Mouse (Mus musculus): ENCODE data around the gene Galnt9.

The Galnt9 gene

DNA sequence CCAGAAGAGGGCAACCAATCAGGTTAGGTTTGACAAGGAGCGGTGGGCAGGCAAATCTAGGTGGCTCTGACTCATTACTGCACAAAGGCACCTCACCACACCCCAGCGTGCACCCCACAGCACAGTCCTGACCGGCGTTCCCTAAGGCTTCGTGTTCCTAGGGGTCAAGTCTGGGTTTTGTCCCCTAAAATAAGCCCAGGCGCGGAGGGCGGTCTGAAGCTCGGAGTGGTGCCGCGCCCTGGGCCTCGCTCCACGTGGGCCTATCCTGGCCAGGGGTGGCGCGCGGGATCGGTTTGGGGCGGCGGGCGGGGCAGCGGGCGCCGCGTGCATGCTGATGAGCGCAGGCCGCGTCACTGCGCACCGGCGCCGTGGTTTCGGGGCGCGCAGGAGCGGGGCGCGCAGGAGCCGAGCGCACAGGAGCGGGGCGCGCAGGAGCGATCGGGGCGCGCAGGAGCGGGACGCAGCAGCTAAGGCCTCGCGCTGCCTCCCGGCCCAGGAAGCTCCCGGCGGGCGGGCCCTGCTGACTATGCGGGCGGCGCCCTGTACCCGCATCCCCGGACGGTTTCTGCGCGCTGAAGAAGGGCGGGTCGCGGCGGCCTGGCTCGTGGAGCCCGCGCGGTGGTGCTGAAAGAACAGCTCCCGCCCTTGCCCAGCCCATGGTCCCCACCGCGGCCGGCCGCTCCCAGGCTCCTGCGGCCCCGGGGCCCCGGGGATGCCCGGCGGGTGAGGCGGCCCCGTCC lies at the start of gene Galnt9:
Gene Galnt9 (plus strand): TSS at position 405 of the 740 bp plus-strand sequence.
- DNase-seq: peak; percentile 75 to 77

DNA sequence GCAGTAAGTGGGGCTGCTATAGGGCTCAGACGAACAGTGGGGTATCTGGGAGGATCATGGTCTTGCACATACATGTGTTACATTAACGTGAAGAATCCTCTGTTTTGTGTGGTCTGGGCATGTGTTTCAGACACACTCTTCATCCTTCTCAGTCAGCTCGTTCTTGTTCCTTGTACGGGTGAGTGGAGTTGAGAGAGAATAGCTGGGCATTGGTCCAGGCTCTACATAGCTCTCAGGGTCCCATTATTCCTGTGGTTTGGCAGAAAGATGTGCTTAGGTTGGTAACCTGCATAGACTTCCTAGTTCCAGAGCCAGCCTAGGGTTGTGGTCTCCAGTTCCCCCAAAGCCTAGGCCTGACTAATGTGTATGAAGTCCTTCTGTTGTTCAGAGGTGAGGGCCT lies 49.8 kb upstream of the Galnt9 start:
- DNase-seq: no peak

DNA sequence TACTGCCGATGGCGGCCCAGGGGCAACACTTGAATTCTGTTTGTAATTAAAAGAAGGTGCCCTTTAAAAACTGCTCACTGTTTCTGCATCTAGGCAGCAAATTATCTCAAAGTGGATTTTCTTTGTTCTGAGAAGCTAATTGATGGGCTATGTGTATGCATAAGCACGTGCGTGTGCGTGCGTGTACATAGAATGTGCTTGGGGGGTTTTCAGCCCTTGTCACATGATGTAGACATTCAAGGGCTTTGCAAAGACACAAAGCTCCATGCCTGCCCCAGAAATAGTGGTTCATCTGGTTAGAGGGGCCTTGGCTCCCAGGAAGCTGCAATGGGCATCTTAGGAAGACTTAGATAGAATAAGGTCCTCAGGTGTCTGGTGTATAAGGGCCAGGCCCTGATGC lies 49.1 kb upstream of the Galnt9 start:
- no peak for DNase-seq

DNA sequence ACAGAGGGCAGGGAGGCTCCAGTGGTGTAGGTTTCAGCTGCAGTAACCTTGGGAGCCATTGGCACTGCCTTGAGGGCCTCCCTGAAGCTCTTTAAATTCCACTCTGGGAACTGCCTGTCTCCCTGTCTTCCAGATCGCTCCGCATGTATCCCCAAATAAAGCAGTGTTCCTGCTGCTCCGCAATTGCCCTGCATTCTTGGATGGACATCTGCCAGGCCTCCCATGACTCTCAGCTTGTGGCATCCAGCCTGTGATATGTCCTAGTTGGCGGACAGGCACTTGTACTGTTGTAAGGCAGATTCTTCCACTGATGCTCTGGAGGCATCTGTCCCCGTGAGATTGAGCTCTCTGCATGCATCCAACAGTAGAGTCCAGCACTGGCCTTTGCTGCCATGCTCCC lies 46.6 kb upstream of the Galnt9 start:
- peak; percentile 50 to 57 for DNase-seq

DNA sequence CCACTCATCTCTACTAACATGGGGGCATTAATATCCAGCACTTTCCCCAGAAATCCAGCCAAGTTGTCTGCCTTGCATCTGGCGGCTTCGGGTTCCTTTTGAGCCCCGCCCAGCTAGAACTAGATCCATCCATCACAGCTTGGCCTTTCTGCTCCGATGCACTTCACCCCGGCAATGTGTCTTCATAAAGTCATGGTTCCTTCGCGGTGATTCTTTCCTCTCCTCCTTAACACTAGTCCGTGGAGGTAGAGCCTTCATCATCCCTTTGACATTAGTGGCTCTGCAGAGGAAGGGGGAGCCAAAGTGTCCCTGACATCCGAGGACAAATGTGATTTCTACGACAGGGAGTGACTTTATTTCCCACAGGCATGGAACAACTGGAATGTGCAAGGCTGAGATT lies 46.1 kb upstream of the Galnt9 start:
- DNase-seq: no peak

DNA sequence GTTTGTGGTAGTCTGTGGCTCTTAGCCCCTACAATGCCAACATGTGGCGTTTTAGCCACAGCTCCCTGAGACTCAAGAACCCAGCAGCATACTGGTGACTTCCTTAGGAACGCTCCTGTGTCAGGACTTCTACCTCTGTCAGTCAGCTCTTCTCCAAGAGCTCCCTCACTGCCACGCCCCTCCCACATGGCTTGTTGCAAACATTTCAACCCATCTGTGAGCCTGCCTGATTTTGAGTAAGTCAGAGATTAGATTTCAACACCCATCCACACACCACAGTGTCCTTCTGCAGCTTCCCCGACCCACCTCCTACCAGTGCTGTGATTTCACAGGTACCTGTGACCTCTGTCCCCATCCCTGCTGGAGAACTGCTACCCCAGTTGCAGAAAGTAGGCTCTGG lies 43.9 kb upstream of the Galnt9 start:
- no peak for DNase-seq

DNA sequence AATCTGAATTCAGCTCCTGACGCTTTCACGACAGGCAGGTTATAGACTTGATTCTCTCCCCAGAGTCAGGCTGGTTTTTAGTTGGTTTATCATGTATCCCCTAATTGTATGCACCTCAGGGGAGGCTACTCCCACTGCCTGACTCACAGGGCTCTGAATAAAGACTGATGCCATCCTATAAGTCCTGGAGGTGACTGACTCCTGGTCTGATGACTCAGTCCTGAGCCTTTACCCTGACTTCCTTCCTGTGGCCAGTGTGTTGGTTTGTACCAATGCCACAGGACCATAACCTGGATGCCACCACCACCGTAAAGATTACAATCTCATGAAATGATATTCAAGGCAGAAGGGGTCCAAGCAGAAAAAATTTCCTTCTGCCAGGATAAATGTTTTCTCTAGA lies 40.8 kb upstream of the Galnt9 start:
- no peak for DNase-seq

DNA sequence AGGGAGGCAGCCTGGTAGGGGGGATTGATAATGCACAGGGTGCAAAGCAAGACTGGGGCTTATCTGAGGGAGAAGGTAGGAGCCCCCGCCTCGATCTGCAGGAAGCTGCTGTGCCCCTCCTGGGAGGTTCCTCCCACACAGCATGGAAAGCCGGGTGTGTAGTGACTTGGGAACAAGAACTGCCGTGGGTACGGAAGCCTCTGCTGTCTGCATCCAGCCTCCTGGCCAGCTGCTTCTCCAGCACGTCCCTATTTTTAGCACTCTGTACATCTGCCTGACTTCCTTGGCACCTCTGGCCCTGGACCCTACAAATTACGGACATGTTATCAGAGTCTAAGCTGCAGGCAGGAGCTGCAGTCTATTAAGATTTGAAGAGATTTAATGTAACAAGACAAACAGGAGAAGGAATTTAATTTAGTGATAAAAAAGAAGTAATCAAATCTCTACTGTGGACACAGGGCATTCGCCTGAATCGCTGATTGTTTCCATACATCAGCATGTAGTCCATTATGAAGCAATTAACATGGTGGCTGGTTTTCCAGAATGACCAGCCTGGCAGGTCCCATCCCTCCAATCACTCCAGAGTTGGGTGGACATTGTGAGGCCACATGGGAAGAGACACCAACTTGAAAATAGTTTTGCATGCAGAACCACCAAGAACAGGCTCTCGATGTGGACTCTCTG lies 38.4 kb upstream of the Galnt9 start:
- no peak for DNase-seq

DNA sequence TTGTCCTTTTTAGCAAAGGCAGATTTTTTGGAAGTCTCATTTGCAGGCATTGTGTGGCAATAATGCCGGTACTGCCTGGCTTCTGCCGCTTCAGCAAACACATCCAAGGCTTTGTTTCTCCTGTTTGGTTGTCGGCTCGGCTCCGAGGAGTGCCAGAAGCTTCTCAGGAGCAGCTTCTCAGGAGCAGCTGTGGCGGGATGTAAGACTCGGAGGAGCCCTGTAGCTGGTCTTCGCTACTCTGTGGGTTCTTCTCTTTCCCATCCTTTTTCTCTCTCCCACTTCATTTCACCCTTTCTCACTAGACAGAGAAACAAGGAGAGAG lies 37.9 kb upstream of the Galnt9 start:
- no peak for DNase-seq

DNA sequence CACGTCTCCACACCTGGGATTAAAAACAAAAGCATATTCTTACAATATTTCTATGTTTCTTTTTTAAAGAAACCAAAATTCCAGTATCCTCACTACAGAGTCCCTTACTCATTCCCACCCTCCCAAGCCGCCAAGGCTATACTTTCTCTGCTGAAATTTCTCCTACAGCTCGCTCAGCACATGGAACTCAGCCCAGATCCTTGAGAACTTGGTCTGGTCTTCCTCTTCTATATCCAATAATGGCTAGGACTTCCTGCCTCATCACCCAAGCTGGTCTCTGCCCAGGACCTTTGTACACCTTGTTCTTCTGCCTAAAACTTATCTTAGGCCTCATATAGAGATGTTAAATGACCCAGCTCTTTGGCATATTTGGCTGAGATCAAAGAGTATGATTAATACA lies 37.3 kb upstream of the Galnt9 start:
- peak; percentile 43 to 68 for DNase-seq

DNA sequence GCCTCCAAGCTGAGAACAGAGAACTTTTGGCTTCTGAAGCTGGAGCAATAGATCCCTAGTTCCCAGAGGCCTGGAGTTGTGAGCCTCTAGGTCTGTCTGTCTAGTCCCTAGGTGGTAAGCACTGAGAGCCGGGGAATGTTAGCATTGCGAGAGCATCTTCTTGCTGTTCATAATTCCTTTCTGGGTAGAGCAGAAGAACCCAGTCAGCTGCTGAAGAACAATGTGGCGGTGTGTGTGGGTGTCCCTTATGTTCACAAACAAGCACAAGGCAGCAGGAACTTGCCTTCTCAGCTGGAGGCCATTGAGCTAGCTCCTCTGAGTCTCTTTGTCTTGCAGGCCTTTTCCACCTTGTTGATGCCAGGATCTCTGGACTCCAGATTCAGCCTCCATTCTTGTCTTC lies 36.2 kb upstream of the Galnt9 start:
- DNase-seq: no peak

DNA sequence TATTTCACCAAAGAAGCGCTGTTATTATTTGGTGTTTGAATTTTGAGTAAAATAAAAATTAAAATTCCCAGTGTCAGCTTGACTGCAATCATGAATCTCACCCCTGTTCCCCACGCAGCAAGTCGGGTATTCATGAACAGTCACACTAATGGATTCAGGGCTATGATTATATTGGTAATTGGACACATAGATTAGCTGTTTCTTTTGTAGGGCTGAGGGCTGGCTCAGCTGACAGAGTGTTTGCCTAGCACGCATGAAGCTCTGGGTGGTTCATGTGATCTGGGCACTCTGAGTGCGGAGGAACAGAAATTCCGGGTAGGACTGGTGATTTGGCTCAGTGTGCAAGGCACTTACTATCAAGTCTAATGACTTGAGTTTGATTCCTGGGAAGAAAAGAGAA lies 33.8 kb upstream of the Galnt9 start:
- DNase-seq: no peak

DNA sequence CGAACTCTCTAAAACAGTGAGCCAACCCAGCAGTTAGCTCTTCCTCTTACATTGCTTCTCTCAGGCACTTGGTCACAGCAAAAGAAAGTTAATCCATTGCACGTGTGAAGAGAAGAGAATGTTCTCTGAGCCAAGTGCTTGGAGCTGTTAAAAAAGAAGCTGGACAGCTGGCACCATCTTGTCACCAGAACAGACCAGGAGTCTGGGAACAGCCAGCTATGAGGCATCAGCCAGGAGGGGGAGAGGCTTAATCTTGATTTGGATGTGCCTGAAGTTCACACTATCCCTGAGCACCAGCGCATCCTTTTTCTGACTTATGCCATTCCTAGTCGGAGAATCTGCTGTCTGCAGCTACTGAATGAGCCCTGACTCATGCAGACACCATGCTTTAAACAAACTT lies 30.4 kb upstream of the Galnt9 start:
- peak in 1 of 2 experiments; percentile 34 for DNase-seq

DNA sequence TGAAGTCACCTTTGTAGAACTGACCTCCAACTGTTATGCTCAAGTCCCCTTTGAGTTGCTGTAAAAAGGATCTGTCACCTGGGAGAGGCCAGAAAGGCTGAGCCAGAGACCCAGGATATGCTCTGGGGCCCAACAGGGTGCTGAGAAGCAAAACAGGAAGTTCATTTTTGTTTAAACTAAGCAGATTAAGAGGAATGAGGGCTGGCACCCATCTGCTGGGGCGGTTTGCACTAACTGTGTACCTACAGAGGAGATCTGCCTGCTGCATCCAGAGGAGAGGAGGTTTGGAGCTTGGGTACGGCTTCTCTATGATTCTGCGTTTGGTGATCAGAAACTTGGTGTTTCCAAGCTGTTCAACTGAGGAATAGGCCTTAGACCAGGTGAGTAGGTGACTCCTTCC lies 29.5 kb upstream of the Galnt9 start:
- no peak for DNase-seq

DNA sequence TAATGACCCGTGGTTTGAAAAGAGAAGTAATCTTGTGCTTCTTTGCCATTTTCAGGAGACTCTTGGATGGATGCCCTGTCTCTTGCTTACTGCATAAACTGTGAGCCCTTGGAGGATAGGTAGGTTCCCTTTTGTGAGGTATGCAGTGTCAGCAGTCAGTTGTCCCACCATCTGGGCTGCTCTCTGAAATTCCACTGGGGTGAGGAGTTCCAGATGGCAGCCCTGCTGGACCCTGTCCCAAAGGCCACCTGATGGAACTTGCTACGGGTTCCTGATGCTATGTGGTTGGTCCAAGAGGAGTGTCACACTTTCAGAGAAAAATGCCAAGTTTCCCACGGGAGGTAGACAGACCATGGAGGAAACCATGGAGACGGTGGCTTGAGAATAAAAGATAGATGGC lies 27.8 kb upstream of the Galnt9 start:
- DNase-seq: peak; percentile 64 to 71

DNA sequence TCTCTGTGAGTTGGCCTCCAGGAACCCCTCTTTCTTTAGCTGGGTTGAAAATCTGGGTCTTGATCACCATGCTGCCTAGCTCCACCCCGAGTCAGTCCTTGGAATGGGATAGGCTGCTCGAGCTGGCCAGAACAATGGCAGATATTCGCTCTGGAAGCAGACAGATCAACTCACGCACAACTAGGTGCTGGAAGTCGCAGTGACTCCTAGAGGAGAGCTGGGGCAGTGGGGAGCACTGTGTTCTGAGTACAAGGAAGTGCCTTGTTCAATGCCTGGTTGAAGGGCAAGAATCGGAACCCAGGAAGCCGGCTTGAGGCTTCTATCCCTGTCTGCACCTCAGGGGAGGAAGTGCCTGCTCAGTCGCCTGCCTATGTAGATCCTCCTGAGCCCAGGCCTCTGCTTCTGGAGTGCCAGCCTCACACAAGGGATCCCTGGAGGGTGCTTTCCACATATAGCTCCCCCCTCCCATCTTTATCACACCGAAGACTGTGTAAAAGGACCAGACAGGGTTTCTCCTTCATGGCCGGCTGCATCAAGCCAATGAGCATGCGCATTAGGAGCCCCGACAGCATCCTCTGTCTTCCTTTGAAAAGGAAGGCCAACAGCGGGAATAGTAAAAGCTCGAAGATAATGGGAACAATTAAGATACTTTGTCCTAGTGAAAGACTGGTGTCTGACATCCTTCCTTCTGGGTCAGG lies 25.9 kb upstream of the Galnt9 start:
- DNase-seq: no peak

DNA sequence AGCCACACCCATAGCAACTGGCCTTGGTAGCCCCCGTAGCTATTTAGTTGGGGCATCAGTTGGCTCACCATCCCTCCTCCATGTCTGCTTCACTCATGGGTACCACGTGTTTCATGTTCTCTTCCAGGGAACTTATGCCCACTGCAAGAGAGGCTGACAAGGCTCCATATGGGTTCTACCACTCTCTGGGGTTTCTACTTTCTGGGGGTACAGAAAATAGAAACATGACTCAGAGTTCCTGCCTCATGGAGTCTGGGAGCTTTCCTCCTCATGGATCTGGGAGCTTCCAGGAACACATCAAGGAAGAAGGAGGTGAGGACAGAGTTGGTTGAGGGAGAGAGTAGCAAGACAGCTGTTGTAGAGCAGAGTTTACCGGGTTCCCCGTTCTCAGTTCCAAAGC lies 23.2 kb upstream of the Galnt9 start:
- DNase-seq: no peak

DNA sequence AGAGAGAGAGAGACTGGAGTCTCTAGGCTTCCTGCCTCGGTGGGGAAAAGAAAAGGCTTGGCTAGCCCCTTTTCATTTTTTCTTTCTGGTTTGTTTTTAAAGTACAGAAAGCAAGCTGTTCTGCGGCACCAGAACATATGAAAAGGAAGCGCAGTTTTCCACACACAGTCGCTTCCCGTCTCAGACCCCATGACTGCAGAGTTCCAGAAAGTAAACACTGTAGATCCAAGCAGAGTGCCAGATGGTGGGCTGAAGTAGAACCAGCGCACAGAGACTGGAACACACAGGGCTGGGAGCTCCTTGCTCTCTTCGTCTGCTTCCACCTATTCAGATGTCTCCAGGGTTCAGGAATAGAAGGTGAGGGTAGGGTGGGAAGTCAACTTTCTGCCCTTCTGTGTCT lies 22.3 kb upstream of the Galnt9 start:
- DNase-seq: no peak

DNA sequence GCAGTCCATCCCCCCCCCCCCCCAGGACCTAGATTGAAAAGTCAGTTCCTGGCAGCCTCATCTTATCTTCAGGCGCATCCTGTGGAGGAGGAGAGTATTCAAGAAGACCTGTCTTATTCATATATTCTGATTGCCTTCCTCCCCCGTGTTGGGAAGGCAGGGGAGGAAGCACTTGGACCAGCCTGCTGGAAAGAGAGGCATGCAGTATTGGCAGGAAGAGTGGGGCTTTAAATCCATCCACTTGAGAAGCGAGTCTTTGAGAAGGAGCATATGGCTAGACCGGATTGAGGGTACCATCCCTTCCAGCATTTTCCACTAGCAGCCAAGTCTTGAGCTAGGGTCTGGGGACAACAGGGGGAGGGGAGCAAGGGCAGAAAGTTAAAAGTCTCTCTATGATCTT lies 20.9 kb upstream of the Galnt9 start:
- no peak for DNase-seq

DNA sequence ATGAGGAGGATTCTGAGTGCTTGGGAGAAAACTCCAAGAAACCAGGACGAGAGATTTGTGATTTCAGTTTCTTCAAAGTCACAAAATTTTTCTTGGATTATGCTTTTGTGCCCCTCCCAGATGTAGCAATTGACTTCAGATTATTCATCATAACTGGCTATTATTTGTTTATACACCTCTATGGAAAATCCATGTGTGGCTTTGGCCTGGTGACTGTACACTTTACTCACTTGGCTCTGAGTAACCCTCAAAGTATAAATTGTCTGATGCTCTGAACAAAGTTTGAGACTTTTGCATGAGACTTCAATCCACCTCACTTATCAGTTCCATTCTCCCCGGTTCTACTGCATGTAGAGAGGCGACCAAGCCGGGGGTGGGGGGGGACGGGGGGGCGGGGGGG lies 18.5 kb upstream of the Galnt9 start:
- no peak for DNase-seq

DNA sequence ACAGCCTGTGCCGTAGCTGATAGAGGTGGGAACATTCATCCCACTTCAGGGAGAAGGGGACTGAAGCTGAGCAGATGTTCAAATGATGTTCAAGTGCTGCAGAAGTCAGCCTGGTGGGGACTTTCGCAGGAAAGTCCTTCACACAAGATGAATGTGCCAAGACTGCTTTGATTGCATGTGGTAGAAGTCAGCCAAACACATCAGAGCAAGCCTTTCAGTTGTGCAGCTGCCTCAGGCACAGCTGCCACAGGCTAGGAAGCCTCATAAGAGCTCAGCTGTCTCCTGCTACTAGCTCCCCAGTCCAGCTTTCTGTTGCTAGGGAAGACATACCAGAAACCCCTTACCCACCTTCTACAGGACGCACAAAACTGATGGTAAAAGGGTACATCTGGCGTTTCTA lies 17.6 kb upstream of the Galnt9 start:
- no peak for DNase-seq

DNA sequence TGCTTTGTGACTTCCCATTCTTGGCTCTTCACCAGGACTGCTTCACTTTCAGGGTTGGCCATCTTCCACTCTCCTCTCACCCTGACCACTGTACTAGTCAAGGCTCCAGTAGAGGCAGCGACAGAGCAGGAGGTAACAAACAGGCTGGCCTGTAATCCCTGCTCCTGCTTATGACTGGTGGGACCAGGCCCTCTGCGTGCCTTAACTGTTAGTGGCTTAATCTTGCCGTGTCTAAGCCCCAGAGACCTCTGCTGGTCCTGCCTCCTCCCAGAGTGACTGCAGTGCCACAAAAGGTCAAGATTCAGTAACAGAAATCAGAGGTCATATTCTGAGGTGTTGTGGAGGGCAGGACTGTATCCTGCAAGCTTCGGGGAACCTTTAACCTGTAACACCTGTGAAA lies 13.1 kb upstream of the Galnt9 start:
- no peak for DNase-seq

DNA sequence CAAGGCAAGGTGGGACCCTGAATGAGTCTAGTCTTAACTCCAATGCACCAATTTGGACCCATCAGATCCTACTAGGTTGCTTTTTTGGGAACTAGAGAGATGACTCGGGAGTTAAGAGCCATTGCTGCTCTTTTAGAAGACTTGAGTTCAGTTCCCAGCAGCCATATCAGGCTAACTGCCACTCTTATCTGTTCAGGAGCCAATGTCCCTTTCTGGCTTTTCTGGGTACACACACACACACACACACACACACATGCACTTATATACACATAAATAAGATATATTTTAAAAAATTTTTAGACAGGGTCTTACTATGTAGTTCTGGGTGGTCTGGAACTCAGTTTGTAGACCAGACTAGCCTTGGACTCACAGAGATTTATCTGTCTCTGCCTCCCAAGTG lies 9.8 kb upstream of the Galnt9 start:
- DNase-seq: no peak

DNA sequence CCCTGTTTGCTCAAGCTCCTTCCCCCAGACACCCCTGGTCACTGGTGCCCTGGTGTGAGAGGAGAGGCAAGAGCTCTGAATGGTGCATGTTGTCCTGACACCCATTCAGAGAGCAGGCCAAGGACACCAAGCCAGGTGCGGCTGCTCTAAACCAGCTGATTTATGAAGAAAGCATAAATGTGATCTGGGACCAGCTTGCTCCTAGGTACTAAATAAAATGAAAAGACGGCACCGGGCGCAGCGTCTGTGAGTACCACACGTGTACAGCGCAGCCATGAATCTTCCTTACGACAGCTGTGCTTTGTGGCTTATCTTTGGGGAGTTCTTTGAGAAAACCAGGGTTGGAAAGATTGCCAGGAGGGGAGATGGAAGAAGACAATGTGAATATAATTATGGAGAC lies 8.2 kb upstream of the Galnt9 start:
- DNase-seq: no peak

Measured in cerebellum, postnatal 10 days (tissue).